Mouse (Mus musculus) Patski (cell line): ENCODE measurements around the gene Ovca2. TPM values are rescaled to one million over a fixed set of nuclear protein-coding genes. Genes with fewer than 3 reads are reported as not detected.

Experiments
- ATAC-seq: fragments of 100-300 bp; one replicate; pipeline ENCODE4 v1.8.0; 2021
- CTCF ChIA-PET: fragments of 350-600 bp; sonication (Branson Sonifier 250); formaldehyde crosslinking; loops from one replicate; lab custom pipeline; 2022; ENCODE audit warnings: inconsistent platforms; lab: Charles Lee
- POLR2A ChIA-PET: fragments of 350-600 bp; sonication (Branson Sonifier 250); formaldehyde crosslinking; loops from one replicate; lab custom pipeline; 2022; ENCODE audit warnings: antibody characterized with exemption, inconsistent platforms; lab: Charles Lee
- DNase-seq: peaks from one replicate; pipeline ENCODE4 v3.0.0-alpha.2; 2011; ENCODE audit warnings: low read depth, low spot score
- H3K27me3 ChIP-seq: fragments of 371-371 bp; one replicate; pipeline ENCODE4 v1.5.1; 2021
- CTCF ChIP-seq: fragments of 100-300 bp; IDR thresholded peaks from one replicate; pipeline ENCODE4 v1.5.1; 2021
- in situ Hi-C: fragments of 300-500 bp; cut with MboI; formaldehyde crosslinking; loops from 3 replicates; pipeline ENCODE4 v1.11.1; 2018; ENCODE audit warnings: low pct_unique_long_range_greater_than_20kb, mixed read lengths
- polyA plus RNA-seq: library from polyadenylated mRNA; unstranded; gene quantifications from one replicate; pipeline ENCODE4 v1.2.3, GENCODE M21; 2021

The Ovca2 gene
- polyA plus RNA-seq, 1 experiment from 2014 or later: 20.4 TPM

DNA sequence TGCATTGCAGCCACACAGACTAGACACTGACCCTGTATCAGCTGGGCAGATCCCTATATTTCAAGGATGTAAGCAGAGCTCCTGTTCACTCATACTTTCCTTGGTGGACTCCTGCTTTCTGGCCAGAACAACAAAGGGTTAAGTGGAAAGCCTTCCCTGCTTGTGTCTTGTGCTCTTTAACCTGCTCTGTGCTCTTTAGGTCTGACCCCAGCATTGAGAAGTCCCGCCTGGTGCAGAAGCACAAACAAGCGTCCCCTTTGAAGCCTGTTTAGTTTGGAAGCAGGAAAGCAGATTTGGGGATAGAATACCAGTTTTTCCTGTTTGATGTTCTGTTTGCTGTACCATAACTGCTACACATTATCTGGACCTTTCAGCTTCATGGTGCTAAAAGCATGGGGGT, 20.7 kb downstream of the Ovca2 start:
- no peak for TF ChIP-seq CTCF
- ChIA-PET POLR2A (no interaction called here), CTCF (interaction anchor here (0.7 to 1.4 kb wide), 2 partner anchors 12 to 177 kb away, joined by 3 read pairs; no protein-coding TSS in a partner anchor)
- DNase-seq: no peak
- in situ Hi-C loops: loop anchor here (5.0 kb wide), 1 partner anchor 176 kb away; no protein-coding TSS in a partner anchor
- no peak for ATAC-seq
- no peaks in the 10 kb centered on the region for H3K27me3 ChIP-seq

DNA sequence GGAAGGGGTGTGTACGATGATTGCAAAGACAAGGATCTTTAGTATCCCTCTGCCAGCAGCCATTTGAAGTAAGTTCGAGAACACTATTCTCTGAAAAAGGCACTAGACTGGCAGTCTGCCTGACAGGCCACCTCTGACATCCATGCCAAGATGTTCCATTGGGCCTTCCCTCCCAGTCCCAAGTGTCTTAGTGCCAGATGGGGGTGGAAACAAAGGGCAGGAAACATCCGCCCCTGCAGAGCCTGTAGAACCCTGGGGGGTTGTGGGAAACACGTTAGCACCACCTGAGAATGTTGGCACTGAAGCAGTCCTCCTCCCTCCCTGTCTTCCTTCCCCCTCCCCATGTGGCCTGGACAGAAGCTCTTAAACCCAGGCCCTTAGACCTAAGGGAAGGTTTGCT, 21.6 kb downstream of the Ovca2 start:
- POLR2A ChIA-PET: no interaction called here
- CTCF ChIA-PET: interaction anchor here (1.2 to 1.4 kb wide), 2 partner anchors 13 to 176 kb away, joined by 3 read pairs; no protein-coding TSS in a partner anchor

GRCm38 (mm10) chr11:75156416-75156815, 22.2 kb downstream of the Ovca2 start:
- in situ Hi-C loops: loop anchor here (5.0 kb wide), 1 partner anchor 174 kb away; no protein-coding TSS in a partner anchor
- no peak for DNase-seq
- no peak for TF ChIP-seq CTCF
- CTCF ChIA-PET: interaction anchor here (1.2 kb wide), 1 partner anchor 175 kb away, joined by 3 read pairs; no protein-coding TSS in a partner anchor
- POLR2A ChIA-PET: no interaction called here
- ATAC-seq: no peak
- H3K27me3 ChIP-seq: no peaks in the 10 kb centered on the region

More for the DNA sequence above, 21.6 kb downstream of the Ovca2 start:
- DNase-seq: no peak
- no peaks in the 10 kb centered on the region for H3K27me3 ChIP-seq
- no peak for TF ChIP-seq CTCF
- ATAC-seq: no peak
- in situ Hi-C loops: loop anchor here (5.0 kb wide), 1 partner anchor 175 kb away; no protein-coding TSS in a partner anchor

GRCm38 (mm10) chr11:75155985-75156384, 22.6 kb downstream of the Ovca2 start:
- no peaks in the 10 kb centered on the region for H3K27me3 ChIP-seq
- no peak for TF ChIP-seq CTCF
- CTCF ChIA-PET: interaction anchor here (1.2 kb wide), 1 partner anchor 175 kb away, joined by 3 read pairs; no protein-coding TSS in a partner anchor
- POLR2A ChIA-PET: no interaction called here
- no peak for DNase-seq
- ATAC-seq: no peak
- in situ Hi-C loops: loop anchor here (5.0 kb wide), 1 partner anchor 174 kb away; no protein-coding TSS in a partner anchor

DNA sequence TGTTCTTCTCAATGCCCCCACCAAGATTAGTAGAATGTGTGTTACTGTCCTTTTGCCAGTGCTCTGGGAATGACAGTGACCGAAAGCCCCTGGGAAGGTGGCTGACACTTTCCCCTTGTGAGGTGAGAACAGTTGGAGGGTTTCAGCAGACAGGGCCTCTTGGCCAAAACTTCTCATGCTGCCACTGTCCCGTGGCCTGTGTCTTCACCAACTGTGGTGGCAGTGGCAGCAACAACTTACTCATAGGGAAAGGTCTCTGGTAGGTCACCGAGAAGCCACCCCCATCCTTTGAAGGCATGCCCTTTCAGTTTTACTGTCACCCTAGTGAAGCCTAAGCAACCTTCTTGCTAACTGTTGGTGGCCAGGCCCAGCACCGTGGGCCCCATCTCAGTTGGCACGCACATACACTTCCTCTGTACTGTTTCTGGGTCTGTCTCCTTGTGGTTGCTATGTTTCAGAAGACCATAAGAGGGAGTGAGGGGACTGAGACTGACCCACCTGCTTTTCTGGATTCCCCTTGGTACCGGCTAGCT, 24.5 kb downstream of the Ovca2 start:
- in situ Hi-C loops: no loop called here

DNA sequence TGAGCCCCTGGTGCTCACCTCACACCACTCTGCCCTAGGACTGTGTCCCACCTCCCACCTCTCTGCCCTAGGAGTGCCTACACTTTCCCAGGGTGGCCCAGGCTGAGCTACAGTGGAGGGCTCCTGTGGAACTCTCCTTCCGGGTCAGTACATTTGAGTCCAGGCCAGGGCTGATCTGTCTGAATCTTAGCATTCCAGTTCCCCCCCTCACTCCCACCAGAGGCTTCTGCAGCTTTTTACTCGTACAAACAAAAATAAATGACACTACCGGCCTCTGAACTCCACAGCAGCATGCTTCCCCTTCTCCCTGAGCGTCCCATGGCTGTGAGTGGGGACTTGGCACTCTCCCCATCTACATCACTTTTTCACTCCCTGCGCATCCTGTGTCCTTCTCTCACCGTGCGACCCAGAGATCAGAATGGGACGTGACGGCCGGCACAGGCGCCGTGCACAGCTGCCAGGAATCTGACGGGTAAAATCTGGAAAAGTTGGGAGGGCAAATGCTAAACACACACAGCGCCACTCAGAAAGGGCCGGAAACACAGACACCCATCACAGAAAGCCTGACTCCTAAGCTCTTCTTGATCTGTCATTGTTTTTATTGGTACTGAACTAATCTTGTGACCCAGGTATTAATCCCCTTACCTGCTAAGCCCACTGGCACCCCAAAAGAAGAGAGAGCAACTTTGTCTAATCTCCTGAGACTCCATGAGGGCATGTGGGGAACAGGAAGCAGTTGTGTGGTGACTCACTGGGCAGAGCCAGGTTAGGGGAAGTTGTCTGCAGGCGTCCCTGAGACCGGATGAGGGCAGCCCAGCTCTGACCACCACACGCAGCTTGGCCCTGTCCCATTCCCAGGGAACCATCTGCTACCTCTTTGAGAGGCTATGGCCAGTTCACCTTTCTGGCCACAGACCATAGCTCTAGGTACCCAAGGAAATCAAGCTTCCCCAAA, 25.8 kb downstream of the Ovca2 start:
- ATAC-seq: no peak
- CTCF ChIA-PET: no interaction called here
- POLR2A ChIA-PET: no interaction called here

More for the DNA sequence above, 24.5 kb downstream of the Ovca2 start:
- H3K27me3 ChIP-seq: no peaks in the 10 kb centered on the region
- ATAC-seq: no peak
- no peak for DNase-seq
- no peak for TF ChIP-seq CTCF
- CTCF ChIA-PET: no interaction called here
- POLR2A ChIA-PET: no interaction called here

GRCm38 (mm10) chr11:75150346-75150745, 28.3 kb downstream of the Ovca2 start:
- DNase-seq (no peak), ATAC-seq (no peak)
- H3K27me3 ChIP-seq: no peaks in the 10 kb centered on the region
- TF ChIP-seq CTCF: no peak
- CTCF ChIA-PET: interaction anchor here (1.0 kb wide), 2 partner anchors 9 to 169 kb away, joined by 3 read pairs; no protein-coding TSS in a partner anchor
- in situ Hi-C loops: no loop called here
- POLR2A ChIA-PET: interaction anchor here (1.2 kb wide), 1 partner anchor 9 kb away, joined by 3 read pairs; no protein-coding TSS in a partner anchor

More for the DNA sequence above, 25.8 kb downstream of the Ovca2 start:
- H3K27me3 ChIP-seq: no peaks in the 10 kb centered on the region
- in situ Hi-C loops: no loop called here
- DNase-seq: no peak
- no peak for TF ChIP-seq CTCF

- no peak for ATAC-seq
- no peaks in the 10 kb centered on the region for H3K27me3 ChIP-seq
- in situ Hi-C loops: no loop called here
- POLR2A ChIA-PET: interaction anchor here (1.2 kb wide), 1 partner anchor 16 kb away, joined by 4 read pairs; no protein-coding TSS in a partner anchor
- CTCF ChIA-PET: interaction anchor here (1.2 kb wide), 1 partner anchor 10 kb away, joined by 4 read pairs; no protein-coding TSS in a partner anchor
- DNase-seq: no peak
- no peak for TF ChIP-seq CTCF
Observed at GRCm38 (mm10) chr11:75148332-75149035, 30.2 kb downstream of the Ovca2 start.

GRCm38 (mm10) chr11:75147846-75148168, 30.8 kb downstream of the Ovca2 start:
- in situ Hi-C loops: no loop called here
- CTCF ChIA-PET: no interaction called here
- no peak for DNase-seq
- no peaks in the 10 kb centered on the region for H3K27me3 ChIP-seq
- POLR2A ChIA-PET: no interaction called here
- no peak for ATAC-seq
- TF ChIP-seq CTCF: no peak
